Mouse (Mus musculus) liver, adult 2 months (tissue): ENCODE measurements around the gene Gpc2.

Experiments used
- CTCF ChIP-seq: fragments of 200-500 bp; IDR thresholded peaks from 2 replicates; pipeline ENCODE4 v1.5.1; 2011; ENCODE audit warnings: low read depth, low read length, control low read depth
- POLR2A ChIP-seq: fragments of 200-500 bp; IDR thresholded peaks from 2 replicates; pipeline ENCODE4 v1.6.1; 2011; ENCODE audit warnings: low read length, control low read depth; ENCODE audit not compliant: insufficient read depth; ENCODE audit errors: extremely low read depth

DNA sequence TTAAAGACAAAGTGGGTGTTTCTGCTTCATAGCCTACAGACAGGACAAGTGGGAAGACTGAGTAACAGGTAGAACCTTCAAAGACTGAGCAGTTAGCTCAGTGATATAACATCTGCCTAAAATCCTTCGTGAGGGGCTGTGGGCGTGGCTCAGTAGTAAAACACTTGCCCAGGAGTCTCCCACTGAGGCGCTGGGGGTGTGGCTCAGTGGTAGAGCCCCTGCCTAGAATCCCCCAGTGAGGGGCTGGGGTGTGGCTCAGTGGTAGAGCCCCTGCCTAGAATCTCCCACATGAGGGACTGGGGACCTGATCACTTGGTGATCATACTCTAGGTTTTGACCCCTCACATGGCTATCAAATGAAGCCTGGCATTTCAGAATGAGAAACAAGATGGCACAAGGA lies 21.7 kb downstream of the Gpc2 start:
- TF ChIP-seq POLR2A (no peak), CTCF (no peak)
